Mouse (Mus musculus) megakaryocyte, embryonic 14.5 days (primary cell): Measurements from ENCODE around the gene Rps6kc1. TPM values are rescaled to one million over a fixed set of nuclear protein-coding genes. Genes with fewer than 3 reads are reported as not detected.

Experiments
- H3K27me3 ChIP-seq: replicated peaks from 2 replicates; pipeline ENCODE3; 2012; ENCODE audit warnings: inconsistent platforms
- H3K36me3 ChIP-seq: replicated peaks from 2 replicates; pipeline ENCODE3; 2012; ENCODE audit warnings: low read length, inconsistent platforms, mixed read lengths
- H3K4me1 ChIP-seq: 2 replicates; pipeline ENCODE4 v1.6.1; 2012; ENCODE audit warnings: inconsistent platforms
- H3K4me3 ChIP-seq: replicated peaks from 2 replicates; pipeline ENCODE3; 2012; ENCODE audit warnings: moderate library complexity, mild to moderate bottlenecking, inconsistent platforms
- H3K9me3 ChIP-seq: 2 replicates; pipeline ENCODE4 v1.6.1; 2012; ENCODE audit warnings: inconsistent platforms
- FLI1 ChIP-seq: IDR thresholded peaks from 2 replicates; pipeline ENCODE4 v1.6.1; 2012; ENCODE audit warnings: low read length, inconsistent platforms, mixed read lengths
- GATA1 ChIP-seq: IDR thresholded peaks from 3 replicates; pipeline ENCODE4 v1.6.1; 2012; ENCODE audit warnings: mixed read lengths, low read length, inconsistent platforms, borderline replicate concordance
- polyA plus RNA-seq: library from polyadenylated mRNA; stranded (reverse); fragments of >175 nt; gene quantifications from 2 replicates; pipeline ENCODE4 v1.2.3, GENCODE M21; 2012; ENCODE audit warnings: low replicate concordance; ENCODE audit not compliant: insufficient read depth

Gene Rps6kc1
- polyA plus RNA-seq, 1 experiment, result 5.9 TPM

GRCm38 (mm10) chr1:190690528-190691262, 220.9 kb downstream of the Rps6kc1 start:
- H3K4me1 ChIP-seq, result peaks cover 2% of the 10 kb centered on the region; the same call in 1 of the 2 replicates

GRCm38 (mm10) chr1:190683060-190683459, 228.5 kb downstream of the Rps6kc1 start:
- H3K9me3 ChIP-seq, result peaks cover 10% of the 10 kb centered on the region
- H3K27me3 ChIP-seq, result no peaks in the 10 kb centered on the region
- peaks cover 2% of the 10 kb centered on the region; the same call in 1 of the 2 replicates for H3K4me1 ChIP-seq
- no peak for TF ChIP-seq GATA1
- TF ChIP-seq FLI1, result no peak
- H3K4me3 ChIP-seq, result no peak overlapping the region
- H3K36me3 ChIP-seq, result no peaks in the 10 kb centered on the region

More at GRCm38 (mm10) chr1:190690528-190691262, 220.9 kb downstream of the Rps6kc1 start:
- no peak overlapping the region for H3K4me3 ChIP-seq
- H3K36me3 ChIP-seq, result no peaks in the 10 kb centered on the region
- H3K27me3 ChIP-seq, result no peaks in the 10 kb centered on the region
- H3K9me3 ChIP-seq, result peaks cover 18% of the 10 kb centered on the region; the same call in 1 of the 2 replicates
- TF ChIP-seq GATA1 (no peak), FLI1 (no peak)

- Histone ChIP-seq H3K9me3 (peaks cover 14% of the 10 kb centered on the region), H3K36me3 (no peaks in the 10 kb centered on the region), H3K4me1 (peaks cover 2% of the 10 kb centered on the region; the same call in 1 of the 2 replicates), H3K4me3 (no peak overlapping the region), H3K27me3 (no peaks in the 10 kb centered on the region)
- TF ChIP-seq FLI1, result no peak
- TF ChIP-seq GATA1, result no peak
Measured at GRCm38 (mm10) chr1:190682021-190682926, 229.3 kb downstream of the Rps6kc1 start.

- Histone ChIP-seq H3K27me3 (no peaks in the 10 kb centered on the region), H3K36me3 (no peaks in the 10 kb centered on the region), H3K4me1 (no peaks in the 10 kb centered on the region), H3K9me3 (peaks cover 18% of the 10 kb centered on the region), H3K4me3 (no peak overlapping the region)
- TF ChIP-seq GATA1 (no peak), FLI1 (no peak)
Measured at GRCm38 (mm10) chr1:190675455-190675854, 236.1 kb downstream of the Rps6kc1 start.

GRCm38 (mm10) chr1:190669099-190669498, 242.5 kb downstream of the Rps6kc1 start:
- no peaks in the 10 kb centered on the region for H3K36me3 ChIP-seq
- H3K4me1 ChIP-seq, result no peaks in the 10 kb centered on the region
- H3K9me3 ChIP-seq, result no peaks in the 10 kb centered on the region
- H3K4me3 ChIP-seq, result no peak overlapping the region
- TF ChIP-seq GATA1 (no peak), FLI1 (no peak)
- no peaks in the 10 kb centered on the region for H3K27me3 ChIP-seq

- Histone ChIP-seq H3K36me3 (no peaks in the 10 kb centered on the region), H3K4me1 (no peaks in the 10 kb centered on the region), H3K9me3 (no peaks in the 10 kb centered on the region), H3K4me3 (no peak overlapping the region), H3K27me3 (no peaks in the 10 kb centered on the region)
- no peak for TF ChIP-seq GATA1
- no peak for TF ChIP-seq FLI1
Measured at GRCm38 (mm10) chr1:190667821-190668220, 243.7 kb downstream of the Rps6kc1 start.

GRCm38 (mm10) chr1:190667326-190667725, 244.2 kb downstream of the Rps6kc1 start:
- Histone ChIP-seq H3K4me3 (no peak overlapping the region), H3K27me3 (no peaks in the 10 kb centered on the region), H3K4me1 (no peaks in the 10 kb centered on the region), H3K9me3 (no peaks in the 10 kb centered on the region), H3K36me3 (no peaks in the 10 kb centered on the region)
- TF ChIP-seq FLI1, result no peak
- no peak for TF ChIP-seq GATA1

- Histone ChIP-seq H3K4me3 (no peak overlapping the region), H3K36me3 (no peaks in the 10 kb centered on the region), H3K4me1 (no peaks in the 10 kb centered on the region), H3K27me3 (no peaks in the 10 kb centered on the region), H3K9me3 (no peaks in the 10 kb centered on the region)
- TF ChIP-seq GATA1, result no peak
- TF ChIP-seq FLI1, result no peak
Measured at GRCm38 (mm10) chr1:190665490-190665875, 246.1 kb downstream of the Rps6kc1 start.

- TF ChIP-seq FLI1, result no peak
- TF ChIP-seq GATA1, result no peak
- Histone ChIP-seq H3K9me3 (no peaks in the 10 kb centered on the region), H3K27me3 (no peaks in the 10 kb centered on the region), H3K4me1 (no peaks in the 10 kb centered on the region), H3K36me3 (no peaks in the 10 kb centered on the region), H3K4me3 (no peak overlapping the region)
Measured at GRCm38 (mm10) chr1:190664767-190665489, 246.6 kb downstream of the Rps6kc1 start.
